Mouse (Mus musculus) CH12.LX (cell line): ENCODE results near the gene Ifi35. TPM values are rescaled to one million over a fixed set of nuclear protein-coding genes. Genes with fewer than 3 reads are reported as not detected.
"Not testable (repeated sequence)": the region's sequence is repeated elsewhere in the genome, so short reads cannot be mapped to it uniquely, and the experiment has no call there.

Experiments used
- DNase-seq: peaks from one replicate; pipeline ENCODE4 v3.0.0-alpha.2; 2013; ENCODE audit errors: extremely low read depth
- H3K27ac ChIP-seq: 2 replicates; pipeline ENCODE4 v1.5.1; 2012; ENCODE audit warnings: low read depth, mild to moderate bottlenecking, control low read depth, moderate library complexity; ENCODE audit not compliant: insufficient read depth
- H3K27me3 ChIP-seq: replicated peaks from 2 replicates; pipeline ENCODE3; 2012; ENCODE audit warnings: inconsistent platforms
- H3K36me3 ChIP-seq, 2 experiments: replicated peaks in 1 of 2; 2 replicates each; pipeline versions ENCODE3 to v1.6.1; 2012; ENCODE audit warnings: inconsistent platforms in 1 of 2, low read length in 1 of 2, mild to moderate bottlenecking in 1 of 2, mixed read lengths in 1 of 2, moderate library complexity in 1 of 2; ENCODE audit not compliant: control insufficient read depth in 1 of 2, insufficient read depth in 1 of 2
- H3K4me1 ChIP-seq, 2 experiments: 2 replicates each; pipeline ENCODE4 v1.6.1; 2012; ENCODE audit warnings: inconsistent platforms in 1 of 2, moderate library complexity in 1 of 2; ENCODE audit not compliant: insufficient read depth in 2 of 2, control insufficient read depth in 1 of 2
- H3K4me2 ChIP-seq: 2 replicates; pipeline ENCODE4 v1.6.1; 2012; ENCODE audit warnings: low read depth, mild to moderate bottlenecking, control low read depth; ENCODE audit not compliant: poor library complexity, insufficient read depth, severe bottlenecking
- H3K4me3 ChIP-seq, 3 experiments: fragments of 150-350 bp in 1 of 3; sonication (generic) in 1 of 3; replicated peaks in 1 of 3; 2 replicates each; pipeline versions ENCODE3 to v1.5.1; 2011 to 2012; ENCODE audit warnings: low read depth in 2 of 3, low read length in 2 of 3, mild to moderate bottlenecking in 2 of 3, moderate library complexity in 2 of 3, control low read depth in 1 of 3, improper control_type of control experiment in 1 of 3, inconsistent platforms in 1 of 3, mixed read lengths in 1 of 3; ENCODE audit not compliant: poor library complexity in 1 of 3
- H3K79me2 ChIP-seq: replicated peaks from 2 replicates; pipeline ENCODE4 v1.6.1; 2012; ENCODE audit warnings: mild to moderate bottlenecking, moderate library complexity; ENCODE audit not compliant: control insufficient read depth, poor library complexity, insufficient read depth, severe bottlenecking; ENCODE audit errors: extremely low read depth
- H3K9ac ChIP-seq: 2 replicates; pipeline ENCODE4 v1.6.1; 2012; ENCODE audit warnings: low read depth, mild to moderate bottlenecking, control low read depth, moderate library complexity; ENCODE audit not compliant: insufficient read depth
- H3K9me3 ChIP-seq: replicated peaks from 2 replicates; pipeline ENCODE3; 2012; ENCODE audit warnings: low read length, inconsistent platforms, mixed read lengths
- BHLHE40 ChIP-seq: IDR thresholded peaks from 2 replicates; pipeline ENCODE4 v1.6.1; 2011; ENCODE audit warnings: mild to moderate bottlenecking, low read depth, low read length, improper control_type of control experiment
- CHD2 ChIP-seq: IDR thresholded peaks from 2 replicates; pipeline ENCODE4 v1.6.1; 2011; ENCODE audit warnings: low read length, improper control_type of control experiment
- CTCF ChIP-seq, 2 experiments: IDR thresholded peaks in 1 of 2; conservative IDR thresholded peaks in 1 of 2; 2 replicates each; pipeline ENCODE4 v1.5.1; 2011 to 2012; ENCODE audit warnings: low read depth in 2 of 2, low read length in 2 of 2, improper control_type of control experiment in 1 of 2, inconsistent platforms in 1 of 2, mild to moderate bottlenecking in 1 of 2, moderate library complexity in 1 of 2
- E2F4 ChIP-seq: IDR thresholded peaks from 2 replicates; pipeline ENCODE4 v1.6.1; 2011; ENCODE audit warnings: low read depth, low read length, improper control_type of control experiment; ENCODE audit not compliant: insufficient replicate concordance
- EP300 ChIP-seq: IDR thresholded peaks from 2 replicates; pipeline ENCODE4 v1.6.1; 2011; ENCODE audit warnings: low read length, improper control_type of control experiment
- MAX ChIP-seq: IDR thresholded peaks from 2 replicates; pipeline ENCODE4 v1.6.1; 2011; ENCODE audit warnings: low read length, improper control_type of control experiment
- MEF2A ChIP-seq: IDR thresholded peaks from 2 replicates; pipeline ENCODE4 v1.6.1; 2014; ENCODE audit warnings: low read depth, mild to moderate bottlenecking, inconsistent platforms, low read length, improper control_type of control experiment, borderline replicate concordance
- MXI1 ChIP-seq: IDR thresholded peaks from 2 replicates; pipeline ENCODE4 v1.6.1; 2011; ENCODE audit warnings: mild to moderate bottlenecking, low read depth, low read length, improper control_type of control experiment
- MYC ChIP-seq: IDR thresholded peaks from 2 replicates; pipeline ENCODE4 v1.6.1; 2011; ENCODE audit warnings: low read depth, mild to moderate bottlenecking, improper control_type of control experiment, low read length
- POLR2A ChIP-seq: IDR thresholded peaks from 2 replicates; pipeline ENCODE4 v1.6.1; 2011; ENCODE audit warnings: low read depth, mild to moderate bottlenecking, improper control_type of control experiment, low read length
- POLR2AphosphoS2 ChIP-seq: IDR thresholded peaks from 2 replicates; pipeline ENCODE4 v1.6.1; 2011; ENCODE audit warnings: low read depth, low read length, improper control_type of control experiment
- RAD21 ChIP-seq: IDR thresholded peaks from 2 replicates; pipeline ENCODE4 v1.6.1; 2011; ENCODE audit warnings: low read depth, mild to moderate bottlenecking, low read length, improper control_type of control experiment, moderate library complexity
- TCF12 ChIP-seq: IDR thresholded peaks from 2 replicates; pipeline ENCODE4 v1.6.1; 2014; ENCODE audit warnings: low read depth, mild to moderate bottlenecking, inconsistent platforms, low read length, improper control_type of control experiment
- UBTF ChIP-seq: IDR thresholded peaks from 2 replicates; pipeline ENCODE4 v1.6.1; 2012; ENCODE audit warnings: low read depth, mild to moderate bottlenecking, inconsistent platforms, low read length, improper control_type of control experiment, moderate library complexity
- USF2 ChIP-seq: conservative IDR thresholded peaks from 2 replicates; pipeline ENCODE4 v1.6.1; 2011; ENCODE audit warnings: low read depth, low read length, improper control_type of control experiment
- ZC3H11A ChIP-seq: IDR thresholded peaks from 2 replicates; pipeline ENCODE4 v1.6.1; 2012; ENCODE audit warnings: low read depth, mild to moderate bottlenecking, inconsistent platforms, low read length, improper control_type of control experiment
- ZMIZ1 ChIP-seq: IDR thresholded peaks from 2 replicates; pipeline ENCODE4 v1.6.1; 2012; ENCODE audit warnings: low read depth, mild to moderate bottlenecking, inconsistent platforms, low read length, improper control_type of control experiment
- dilution Hi-C: fragments of 300-500 bp; cut with MboI; formaldehyde crosslinking; loops from 2 replicates; pipeline ENCODE4 v1.14.3; 2020; ENCODE audit warnings: low sequenced_read_pairs; ENCODE audit not compliant: extremely low pct_unique_long_range_greater_than_20kb, extremely low pct_ligation_motif_present
- in situ Hi-C: fragments of 300-500 bp; cut with MboI; formaldehyde crosslinking; loops from 3 replicates; pipeline ENCODE4 v1.14.3; 2019; ENCODE audit warnings: low sequenced_read_pairs, low pct_ligation_motif_present, low pct_unique_long_range_greater_than_20kb, mixed read lengths
- polyA plus RNA-seq: library from polyadenylated mRNA; unstranded; fragments of >175 nt; gene quantifications from 2 replicates; pipeline ENCODE4 v1.2.1, GENCODE M21; 2012; ENCODE audit warnings: low read depth; ENCODE audit not compliant: insufficient read length
- total RNA-seq, 2 experiments: library from RNA; depleted of rRNA; stranded (reverse); fragments of 300-350 nt in 1 of 2; fragments of >200 nt in 1 of 2; gene quantifications; 2 replicates each; pipeline ENCODE4 v1.2.3; 2012 to 2014

Gene Ifi35
- total and polyA plus RNA-seq, 3 experiments = 49.3 to 79.1 (median 63.7) TPM

DNA sequence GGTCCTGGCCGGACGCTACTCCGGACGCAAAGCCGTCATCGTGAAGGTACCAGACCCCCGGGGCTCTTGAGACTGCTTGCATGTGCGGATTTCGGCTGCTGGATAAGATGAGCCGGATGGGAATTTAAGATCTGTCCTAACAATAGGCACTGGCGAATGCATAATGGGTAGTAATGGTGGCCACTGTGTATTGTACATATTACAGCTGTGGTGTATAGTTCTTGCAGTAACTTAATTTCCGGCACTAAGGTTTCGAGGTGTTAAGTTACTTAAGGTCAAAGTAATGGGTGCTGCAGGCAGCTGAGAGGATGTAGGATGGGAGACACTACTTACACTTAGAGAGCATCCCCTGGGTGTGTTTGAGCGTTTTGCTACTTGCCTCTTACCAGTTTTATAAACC is 5.4 kb upstream of the Ifi35 start:
- dilution Hi-C loops (no loop called here), in situ Hi-C loops (no loop called here)
- TF ChIP-seq MEF2A = no peak
- 0 out of 2 replicates have a peak, but pooled peaks have one; percentile 1 for TF ChIP-seq UBTF
- no peak for DNase-seq
- Histone ChIP-seq H3K4me2 (peak overlapping the region; percentile 97), H3K27me3 (no peaks in the 10 kb centered on the region), H3K4me3 (peak overlapping the region; percentile 74 to 98 (median 98)), H3K36me3 (peaks cover 29 to 33% of the 10 kb centered on the region in 2 experiments), H3K9ac (peak overlapping the region; percentile 100), H3K4me1 (peaks cover 12 to 30% of the 10 kb centered on the region in 2 experiments), H3K79me2 (peaks cover 32% of the 10 kb centered on the region), H3K27ac (peak overlapping the region; percentile 72), H3K9me3 (no peaks in the 10 kb centered on the region)

DNA sequence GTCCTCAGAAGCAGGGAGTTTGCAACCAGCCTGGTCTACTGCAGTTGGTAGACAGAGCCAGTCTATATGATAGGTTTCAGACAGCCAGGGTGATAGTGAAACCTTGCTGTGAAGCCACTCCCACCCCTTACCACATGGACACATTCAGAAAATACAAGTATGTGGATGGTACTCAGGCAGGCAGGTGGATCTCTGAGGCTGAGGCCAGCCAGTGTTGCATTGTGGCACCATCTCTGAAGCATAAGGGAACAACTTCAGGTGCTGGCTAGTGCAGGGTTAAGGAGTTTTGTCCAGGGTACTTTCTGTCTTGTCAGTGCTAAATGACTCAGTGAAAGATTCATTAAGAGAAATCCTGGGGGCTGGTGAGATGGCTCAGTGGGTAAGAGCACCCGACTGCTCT is 1.9 kb upstream of the Ifi35 start:
- H3K27ac ChIP-seq = peak overlapping the region; percentile 48
- peaks cover 29 to 36% of the 10 kb centered on the region in 2 experiments for H3K36me3 ChIP-seq
- in situ Hi-C loops (no loop called here), dilution Hi-C loops (no loop called here)
- peaks cover 12 to 50% of the 10 kb centered on the region in 2 experiments for H3K4me1 ChIP-seq
- TF ChIP-seq ZMIZ1 (peak; percentile 64), RAD21 (no peak), USF2 (no peak), MYC (peak; percentile 84), EP300 (no peak), CTCF (conservative IDR thresholded peaks at IDR 0.05 in 1 of 2, IDR thresholded peaks at IDR 0.05 in 1 of 2; ENCODE audit: low read depth in 2 of 2, low read length in 2 of 2) (no peak), MAX (0 out of 2 replicates have a peak, but pooled peaks have one; percentile 50), CHD2 (peak; percentile 68), POLR2AphosphoS2 (peak; percentile 95), POLR2A (peak; percentile 65), BHLHE40 (no peak), MXI1 (peak; percentile 36; the same call in 1 of the 2 replicates), E2F4 (no peak), ZC3H11A (no peak), TCF12 (0 out of 2 replicates have a peak, but pooled peaks have one; percentile 26)
- DNase-seq = peak; percentile 71
- H3K4me3 ChIP-seq = no peak overlapping the region
- H3K9ac ChIP-seq = no peak overlapping the region
- H3K9me3 ChIP-seq = no peaks in the 10 kb centered on the region
- H3K79me2 ChIP-seq = peaks cover 37% of the 10 kb centered on the region
- no peak overlapping the region for H3K4me2 ChIP-seq
- no peaks in the 10 kb centered on the region for H3K27me3 ChIP-seq

DNA sequence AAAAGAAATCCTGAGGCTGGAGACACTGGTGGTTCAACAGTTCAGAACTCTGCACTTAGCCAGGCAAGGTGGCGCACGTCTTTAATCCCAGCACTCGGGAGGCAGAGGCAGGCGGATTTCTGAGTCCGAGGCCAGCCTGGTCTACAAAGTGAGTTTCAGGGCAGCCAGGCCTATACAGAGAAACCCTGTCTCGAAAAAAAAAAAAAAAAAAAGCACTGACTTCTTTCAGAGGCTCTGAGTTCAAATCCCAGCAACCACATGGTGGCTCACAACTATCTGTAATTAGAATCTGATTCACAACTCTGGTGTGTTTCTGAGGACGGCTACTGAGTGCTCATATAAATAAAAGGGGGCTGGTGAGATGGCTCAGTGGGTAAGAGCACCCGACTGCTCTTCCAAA is 1.3 kb upstream of the Ifi35 start:
- H3K4me3 ChIP-seq, dilution Hi-C loops, H3K4me2 ChIP-seq, H3K9ac ChIP-seq, H3K9me3 ChIP-seq, H3K27ac ChIP-seq, in situ Hi-C loops, DNase-seq, H3K27me3 ChIP-seq: not testable (repeated sequence)
- Histone ChIP-seq H3K36me3 (peaks cover 29 to 41% of the 10 kb centered on the region in 2 experiments), H3K4me1 (peaks cover 12 to 55% of the 10 kb centered on the region in 2 experiments), H3K79me2 (peaks cover 37% of the 10 kb centered on the region)
